Mouse (Mus musculus) bone marrow macrophage, adult 2 months (primary cell): ENCODE data around the gene Tgfb1i1. TPM values are rescaled to one million over a fixed set of nuclear protein-coding genes. Genes with fewer than 3 reads are reported as not detected.

ENCODE experiments used
- H3K27ac ChIP-seq: 2 replicates; pipeline ENCODE4 v1.5.1; 2012; ENCODE audit warnings: low read depth, low read length; ENCODE audit not compliant: insufficient read depth
- H3K4me1 ChIP-seq: 2 replicates; pipeline ENCODE4 v1.6.1; 2012; ENCODE audit warnings: low read length; ENCODE audit not compliant: control insufficient read depth, insufficient read depth
- H3K4me3 ChIP-seq: 2 replicates; pipeline ENCODE4 v1.5.1; 2012; ENCODE audit warnings: mild to moderate bottlenecking, low read length, moderate library complexity; ENCODE audit not compliant: insufficient read depth
- CTCF ChIP-seq: IDR thresholded peaks from 2 replicates; pipeline ENCODE4 v1.5.1; 2012; ENCODE audit warnings: low read depth, mild to moderate bottlenecking, low read length, moderate library complexity
- POLR2A ChIP-seq: IDR thresholded peaks from 2 replicates; pipeline ENCODE4 v1.6.1; 2012; ENCODE audit warnings: mild to moderate bottlenecking, low read depth, low read length, borderline replicate concordance
- polyA plus RNA-seq: library from polyadenylated mRNA; stranded (reverse); fragments of >200 nt; gene quantifications from 2 replicates; pipeline ENCODE4 v1.2.4, GENCODE M21; 2012; ENCODE audit not compliant: missing spikeins, insufficient read depth, insufficient read length

Gene Tgfb1i1
- polyA plus RNA-seq, 1 experiment: 1.2 TPM

DNA sequence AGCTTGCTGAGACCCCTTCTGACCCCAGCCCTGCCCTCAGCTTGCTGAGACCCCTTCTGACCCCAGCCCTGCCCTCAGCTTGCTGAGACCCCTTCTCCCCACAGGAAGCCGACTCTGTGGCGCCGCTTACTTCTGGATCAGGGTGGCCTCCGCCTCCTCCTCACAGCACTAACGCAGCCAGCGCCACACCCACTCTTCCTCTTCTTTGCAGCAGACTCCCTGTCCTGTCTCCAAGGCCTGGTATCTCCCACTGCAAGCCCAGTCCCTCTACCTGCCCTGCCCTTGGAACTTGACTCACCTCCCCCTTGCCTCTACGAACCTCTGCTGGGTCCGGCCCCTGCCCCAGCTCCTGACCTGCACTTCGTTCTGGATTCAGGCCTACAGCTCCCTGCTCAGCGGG, 2.7 kb upstream of the Tgfb1i1 start:
- no peak overlapping the region for H3K27ac ChIP-seq
- H3K4me1 ChIP-seq: peaks cover 2% of the 10 kb centered on the region; the same call in 1 of the 2 replicates
- H3K4me3 ChIP-seq: no peak overlapping the region
- TF ChIP-seq POLR2A (no peak), CTCF (no peak)

DNA sequence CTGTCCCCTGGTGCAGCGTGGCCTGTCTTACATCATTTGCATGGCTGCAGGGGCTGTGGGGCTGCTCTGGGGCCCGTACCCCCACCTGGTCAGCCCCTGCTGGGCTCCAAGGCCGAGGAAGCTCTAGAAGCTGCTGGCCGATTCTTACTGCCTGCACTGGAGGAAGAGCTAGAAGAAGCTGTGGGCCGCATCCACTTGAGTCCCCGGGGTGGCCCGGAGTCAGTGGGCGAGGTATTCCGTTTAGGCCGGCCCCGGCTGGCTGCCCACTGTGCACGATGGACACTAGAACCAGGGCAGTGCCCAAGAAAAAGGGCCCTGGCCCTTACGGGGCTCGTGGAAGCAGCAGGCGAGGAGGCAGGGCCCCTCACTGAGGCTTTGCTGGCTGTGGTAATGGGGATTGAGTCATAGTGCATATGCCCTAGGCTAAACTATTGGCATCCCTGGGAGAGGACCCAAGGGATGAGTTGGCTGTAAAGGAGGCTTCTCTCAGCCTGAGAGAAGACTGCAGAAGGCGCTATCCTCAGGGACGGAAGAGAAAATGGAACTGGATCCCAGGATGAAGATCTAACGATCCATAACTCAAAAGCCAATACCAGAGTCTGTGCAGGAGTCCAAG, 2.1 kb upstream of the Tgfb1i1 start:
- TF ChIP-seq POLR2A (no peak), CTCF (no peak)
- no peak overlapping the region for H3K4me3 ChIP-seq
- H3K27ac ChIP-seq: no peak overlapping the region
- no peaks in the 10 kb centered on the region for H3K4me1 ChIP-seq

DNA sequence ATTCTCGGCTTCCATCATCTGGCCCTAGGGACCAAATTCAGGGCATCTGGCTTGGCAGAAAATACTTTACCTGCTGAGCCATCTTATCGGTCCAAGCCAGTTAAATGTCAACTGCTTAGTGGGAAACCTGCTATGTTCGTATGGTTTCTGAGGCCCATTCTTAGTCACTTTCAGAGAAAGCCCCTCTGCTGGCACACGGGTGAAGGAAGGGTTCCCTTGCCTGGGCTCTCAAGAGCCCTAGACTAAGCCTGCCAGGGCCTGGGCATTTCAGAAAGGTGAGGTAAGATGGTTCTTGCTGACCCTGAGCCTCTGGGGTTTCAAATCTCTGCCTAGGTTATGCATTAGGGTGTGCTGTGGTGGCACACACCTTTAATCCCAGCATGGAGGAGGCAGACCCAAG, 1.1 kb upstream of the Tgfb1i1 start:
- Histone ChIP-seq H3K4me3 (no peak overlapping the region), H3K27ac (no peak overlapping the region), H3K4me1 (no peaks in the 10 kb centered on the region)
- TF ChIP-seq CTCF (no peak), POLR2A (no peak)

DNA sequence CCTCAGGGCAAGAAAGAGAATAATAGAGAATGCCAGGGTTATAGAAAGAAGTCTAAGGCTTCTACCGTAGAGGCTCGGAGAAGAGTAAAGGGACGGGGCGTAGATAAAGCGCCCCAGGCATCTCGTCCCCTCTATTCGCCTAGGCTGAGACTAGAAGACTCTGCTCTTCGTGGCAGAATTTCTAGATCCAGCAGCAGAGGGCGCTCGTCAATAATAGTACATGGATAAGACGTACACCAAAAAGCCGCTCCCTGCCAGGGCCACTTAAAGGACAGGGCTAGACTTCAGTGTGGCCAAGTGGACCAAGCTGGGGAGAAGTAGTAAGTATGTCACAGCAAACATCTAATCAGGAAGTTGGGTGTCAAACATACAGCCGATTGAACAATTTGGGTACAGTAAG, 831 bp downstream of the Tgfb1i1 start:
- no peak overlapping the region for H3K4me3 ChIP-seq
- TF ChIP-seq CTCF (peak; percentile 56), POLR2A (no peak)
- H3K4me1 ChIP-seq: no peaks in the 10 kb centered on the region
- no peak overlapping the region for H3K27ac ChIP-seq

DNA sequence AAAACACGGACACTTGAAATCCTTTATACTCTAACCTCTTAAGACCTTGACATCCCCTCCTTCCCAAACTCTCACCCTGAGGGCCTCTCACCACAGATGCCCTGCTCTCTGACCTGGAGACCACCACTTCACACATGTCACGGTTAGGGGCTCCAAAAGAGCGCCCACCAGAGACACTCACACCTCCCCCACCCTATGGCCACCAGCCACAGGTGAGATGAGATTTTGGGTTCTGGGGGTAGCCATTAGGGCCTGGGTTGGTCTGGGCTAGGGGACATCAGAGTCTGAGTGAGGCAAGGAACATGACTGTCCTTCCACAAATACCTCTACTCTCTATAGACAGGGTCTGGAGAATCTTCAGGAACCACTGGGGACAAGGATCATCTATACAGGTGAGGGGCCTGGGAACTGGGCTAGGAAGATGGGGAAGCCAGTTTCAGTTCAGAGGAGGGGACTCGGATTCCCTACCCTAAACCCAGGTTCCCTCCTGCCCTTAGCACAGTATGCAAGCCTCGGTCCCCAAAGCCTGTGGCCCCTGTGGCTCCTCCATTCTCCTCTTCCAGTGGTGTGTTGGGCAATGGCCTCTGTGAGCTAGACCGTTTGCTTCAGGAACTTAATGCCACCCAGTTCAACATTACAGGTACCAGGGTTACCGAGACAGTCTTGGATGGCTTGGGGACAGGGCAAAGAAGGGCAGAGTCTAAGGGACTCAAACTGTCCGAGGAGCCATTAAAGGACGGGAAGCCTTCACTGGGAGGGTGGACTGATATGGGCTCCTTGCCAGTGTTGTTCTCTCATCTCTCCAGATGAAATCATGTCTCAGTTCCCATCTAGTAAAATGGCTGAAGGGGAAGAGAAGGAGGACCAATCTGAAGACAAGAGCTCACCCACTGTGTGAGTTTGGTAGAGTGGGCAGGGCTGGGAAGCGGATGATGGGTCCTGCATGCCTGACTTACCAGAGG, 1.8 kb downstream of the Tgfb1i1 start:
- TF ChIP-seq CTCF: no peak
- H3K4me1 ChIP-seq: no peaks in the 10 kb centered on the region
- H3K27ac ChIP-seq: no peak overlapping the region
- H3K4me3 ChIP-seq: no peak overlapping the region

DNA sequence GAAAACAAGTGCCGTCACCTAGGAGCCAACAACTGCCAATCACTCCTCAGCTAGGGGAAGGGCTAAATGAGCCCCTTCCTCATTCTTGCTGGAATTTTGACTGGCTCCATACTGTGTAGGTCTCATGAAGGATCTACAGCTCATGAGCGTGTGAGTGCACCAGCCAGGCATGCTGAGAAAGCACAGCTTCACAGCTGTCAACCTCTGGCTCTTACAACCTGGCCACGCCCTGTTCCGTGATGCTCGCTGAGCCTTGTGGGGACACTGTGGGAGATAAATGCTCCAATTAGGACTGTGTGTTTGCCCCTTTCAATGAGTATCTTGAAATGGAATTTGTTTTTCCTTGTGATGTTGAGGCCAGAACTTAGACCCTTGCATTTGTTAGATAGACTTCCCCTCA, 3.4 kb downstream of the Tgfb1i1 start:
- Histone ChIP-seq H3K4me1 (no peaks in the 10 kb centered on the region), H3K27ac (no peak overlapping the region), H3K4me3 (no peak overlapping the region)
- TF ChIP-seq CTCF: no peak

DNA sequence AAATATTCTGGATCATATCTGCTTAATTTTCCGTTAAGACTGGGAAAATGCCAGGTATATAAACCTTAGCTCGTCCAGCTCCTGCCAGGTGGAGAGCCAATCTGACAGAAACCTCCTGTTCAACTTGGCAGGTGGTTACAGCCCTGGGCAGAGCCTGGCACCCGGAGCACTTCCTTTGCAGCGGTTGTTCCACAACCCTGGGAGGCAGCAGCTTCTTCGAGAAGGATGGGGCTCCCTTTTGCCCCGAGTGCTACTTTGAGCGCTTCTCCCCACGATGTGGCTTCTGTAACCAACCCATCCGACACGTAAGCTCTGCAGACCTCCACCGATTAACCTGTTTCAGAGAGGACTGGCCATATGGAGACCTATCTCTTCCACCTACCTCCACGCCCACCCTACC, 5.3 kb downstream of the Tgfb1i1 start:
- no peak for TF ChIP-seq POLR2A
- no peak for TF ChIP-seq CTCF
- Histone ChIP-seq H3K27ac (no peak overlapping the region), H3K4me1 (no peaks in the 10 kb centered on the region), H3K4me3 (no peak overlapping the region)

DNA sequence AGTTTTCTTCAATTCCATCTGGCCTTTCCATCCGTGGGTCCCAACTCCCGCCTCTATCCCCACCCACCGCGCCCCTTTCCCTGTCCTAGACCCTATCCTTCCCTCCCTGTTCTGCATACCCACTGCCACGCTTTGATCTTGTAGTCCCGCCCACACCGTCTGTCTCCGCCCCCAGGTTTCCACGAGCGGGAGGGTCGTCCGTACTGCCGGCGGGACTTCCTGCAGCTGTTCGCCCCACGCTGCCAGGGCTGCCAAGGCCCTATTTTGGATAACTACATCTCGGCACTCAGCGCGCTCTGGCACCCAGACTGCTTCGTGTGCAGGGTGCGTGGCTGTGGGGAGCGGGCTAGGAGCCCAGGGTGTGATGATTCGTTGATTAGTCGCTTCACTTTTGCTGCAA, 6.0 kb downstream of the Tgfb1i1 start:
- TF ChIP-seq POLR2A: no peak
- no peak for TF ChIP-seq CTCF
- Histone ChIP-seq H3K27ac (no peak overlapping the region), H3K4me1 (no peaks in the 10 kb centered on the region), H3K4me3 (no peak overlapping the region)

DNA sequence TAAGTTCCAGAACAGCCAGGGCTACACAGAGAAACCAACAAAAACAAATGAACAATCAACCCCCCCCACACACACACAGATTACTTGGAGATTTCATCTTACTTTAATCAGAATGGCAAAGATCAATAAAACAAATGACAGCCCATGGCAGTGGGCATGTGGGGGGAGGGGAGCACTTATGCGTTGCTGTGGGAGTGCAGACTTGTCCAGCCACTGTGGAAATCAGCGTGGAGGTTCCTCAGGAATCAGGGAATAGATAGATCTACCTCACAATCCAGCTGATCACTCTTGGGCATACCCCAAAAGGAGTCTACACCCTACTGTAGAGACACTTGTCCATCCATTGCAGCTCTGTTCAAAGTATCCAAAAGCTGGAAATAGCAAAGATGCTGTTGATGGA, 8.4 kb downstream of the Tgfb1i1 start:
- H3K27ac ChIP-seq: no peak overlapping the region
- H3K4me3 ChIP-seq: no peak overlapping the region
- H3K4me1 ChIP-seq: no peaks in the 10 kb centered on the region
- no peak for TF ChIP-seq CTCF
- TF ChIP-seq POLR2A: no peak

DNA sequence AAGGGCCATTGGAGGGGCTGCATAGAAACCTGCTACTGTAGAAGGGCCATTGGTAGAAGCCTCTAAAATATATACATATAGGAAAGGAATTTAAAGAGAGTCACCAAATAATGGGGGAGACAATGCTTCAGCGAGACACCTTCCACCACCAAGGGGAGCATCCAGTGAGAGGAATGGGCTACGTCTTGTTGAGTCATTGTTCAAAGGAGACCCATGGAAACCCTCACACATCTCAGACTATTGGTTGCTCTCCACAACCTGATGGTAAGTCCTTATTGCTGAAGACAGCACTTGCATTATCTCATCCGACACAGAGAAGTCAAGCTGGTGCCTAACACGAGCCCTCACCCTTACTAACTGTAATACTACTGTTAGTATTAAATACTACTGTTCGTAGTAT, 9.1 kb downstream of the Tgfb1i1 start:
- H3K4me1 ChIP-seq: no peaks in the 10 kb centered on the region
- no peak for TF ChIP-seq POLR2A
- TF ChIP-seq CTCF: no peak
- H3K4me3 ChIP-seq: no peak overlapping the region
- no peak overlapping the region for H3K27ac ChIP-seq
